Mouse (Mus musculus) heart, embryonic 11.5 days (tissue): ENCODE results near the gene Lamtor4. TPM values are rescaled to one million over a fixed set of nuclear protein-coding genes. Genes with fewer than 3 reads are reported as not detected.
"Not testable (repeated sequence)": the region's sequence is repeated elsewhere in the genome, so short reads cannot be mapped to it uniquely, and the experiment has no call there.

ENCODE experiments used
- ATAC-seq: fragments of 200-750 bp; cut with Nextera tagmentation; replicated peaks from 2 replicates; pipeline ENCODE4 v1.8.0; 2017; ENCODE audit warnings: moderate library complexity; ENCODE audit not compliant: insufficient number of reproducible peaks, low FRiP score, low TSS enrichment
- H3K27ac ChIP-seq: fragments of 300-500 bp; sonication (generic); 2 replicates; pipeline ENCODE4 v1.5.1; 2014; ENCODE audit warnings: mild to moderate bottlenecking, low read depth, low read length
- H3K27me3 ChIP-seq: fragments of 300-500 bp; sonication (generic); 2 replicates; pipeline ENCODE4 v1.6.1; 2014; ENCODE audit warnings: mild to moderate bottlenecking, low read length, mixed read lengths; ENCODE audit not compliant: control insufficient read depth, insufficient read depth
- H3K36me3 ChIP-seq: fragments of 300-500 bp; sonication (generic); 2 replicates; pipeline ENCODE4 v1.6.1; 2014; ENCODE audit warnings: mild to moderate bottlenecking, low read length, moderate library complexity, mixed read lengths; ENCODE audit not compliant: control insufficient read depth, insufficient read depth
- H3K4me1 ChIP-seq: fragments of 300-500 bp; sonication (generic); 2 replicates; pipeline ENCODE4 v1.6.1; 2014; ENCODE audit warnings: low read length; ENCODE audit not compliant: control insufficient read depth, insufficient read depth
- H3K4me2 ChIP-seq: fragments of 300-500 bp; sonication (generic); 2 replicates; pipeline ENCODE4 v1.6.1; 2014; ENCODE audit warnings: mild to moderate bottlenecking, moderate library complexity
- H3K4me3 ChIP-seq: fragments of 300-500 bp; sonication (generic); 2 replicates; pipeline ENCODE4 v1.5.1; 2014; ENCODE audit warnings: low read depth, low read length
- H3K9ac ChIP-seq: fragments of 300-500 bp; sonication (generic); 2 replicates; pipeline ENCODE4 v1.6.1; 2014; ENCODE audit warnings: mild to moderate bottlenecking, low read depth, low read length, moderate library complexity
- H3K9me3 ChIP-seq: fragments of 300-500 bp; sonication (generic); replicated peaks from 2 replicates; pipeline ENCODE4 v1.6.1; 2016; ENCODE audit warnings: low read length; ENCODE audit not compliant: control insufficient read depth
- WGBS: fragments of 180-500 bp; shearing (Covaris S2); extraction: QIAGEN DNeasy Blood & Tissue Kit; methylation state at CpG from one replicate; pipeline ENCODE4 v1.1.7; 2014; ENCODE audit not compliant: insufficient replicate concordance; 5-methylcytosine and 5-hydroxymethylcytosine counted together
- polyA plus RNA-seq: library from polyadenylated mRNA; unstranded; fragments of >200 nt; fragmentation: Nextera tagmentation; extraction: Ambion mirVana; gene quantifications from 2 replicates; pipeline ENCODE4 v1.2.1, GENCODE M21; 2014

Gene Lamtor4
- 71.8 and 74.4 TPM in 2 replicates for polyA plus RNA-seq

GRCm38 (mm10) chr5:138255353-138256093, at the start of gene Lamtor4:
Gene Lamtor4 (plus strand): TSS chr5:138255482.
- Histone ChIP-seq H3K4me3 (peak within 1 kb of the TSS; percentile 78), H3K9me3 (no peaks in the 10 kb centered on the region), H3K36me3 (peaks cover 3% of the 10 kb centered on the region; the same call in 1 of the 2 replicates), H3K27me3 (no peaks in the 10 kb centered on the region), H3K4me2 (peak within 1 kb of the TSS; percentile 87), H3K9ac (peak within 1 kb of the TSS; percentile 77), H3K4me1 (peaks cover 30% of the 10 kb centered on the region), H3K27ac (peak within 1 kb of the TSS; percentile 84)
- WGBS = under 1% methylated on average over 38 of the region's 38 CpGs
- ATAC-seq = peak; percentile 99

GRCm38 (mm10) chr5:138207253-138207652, 48.0 kb upstream of the Lamtor4 start:
- Histone ChIP-seq H3K4me1 (no peaks in the 10 kb centered on the region), H3K4me3 (no peak overlapping the region), H3K9ac (no peak overlapping the region), H3K27ac (no peak overlapping the region), H3K27me3 (no peaks in the 10 kb centered on the region), H3K9me3 (no peaks in the 10 kb centered on the region; the same call in 1 of the 2 replicates), H3K4me2 (no peak overlapping the region), H3K36me3 (no peaks in the 10 kb centered on the region)
- ATAC-seq = no peak
- WGBS = 67% methylated on average over 1 of the region's 1 CpGs

- no peak for ATAC-seq
- 74% methylated on average over 4 of the region's 4 CpGs for WGBS
- no peaks in the 10 kb centered on the region for H3K27me3 ChIP-seq
- no peak overlapping the region for H3K27ac ChIP-seq
- no peak overlapping the region for H3K9ac ChIP-seq
- H3K4me3 ChIP-seq = no peak overlapping the region
- no peaks in the 10 kb centered on the region; the same call in 1 of the 2 replicates for H3K9me3 ChIP-seq
- no peaks in the 10 kb centered on the region for H3K36me3 ChIP-seq
- no peaks in the 10 kb centered on the region for H3K4me1 ChIP-seq
- no peak overlapping the region for H3K4me2 ChIP-seq
Observed at GRCm38 (mm10) chr5:138207873-138208272, 47.4 kb upstream of the Lamtor4 start.

DNA sequence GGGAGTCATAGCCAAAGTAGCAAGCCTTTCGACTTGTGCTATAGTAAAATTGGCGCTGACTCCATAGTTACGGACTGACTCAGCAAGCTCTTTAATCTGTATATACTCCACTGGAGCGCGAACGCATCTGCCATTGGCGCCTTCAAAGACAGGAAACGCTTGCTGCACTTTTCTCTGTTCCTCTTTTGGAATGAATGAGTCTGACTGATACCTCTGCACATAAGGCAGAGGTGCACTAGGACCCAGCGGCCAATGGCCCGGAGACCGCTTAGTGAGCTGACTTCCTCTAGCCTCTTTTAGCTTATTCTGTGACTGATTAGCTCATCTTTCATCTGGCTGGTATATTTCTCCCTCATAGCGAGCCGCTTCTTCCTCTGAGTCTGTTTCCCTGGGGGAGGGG, 38.6 kb upstream of the Lamtor4 start:
- WGBS = 92% methylated on average over 13 of the region's 13 CpGs
- not testable (repeated sequence) for H3K4me3 ChIP-seq, H3K4me2 ChIP-seq

GRCm38 (mm10) chr5:138219864-138220263, 35.4 kb upstream of the Lamtor4 start:
- no peaks in the 10 kb centered on the region for H3K4me1 ChIP-seq
- WGBS = 50% methylated on average over 2 of the region's 2 CpGs
- no peaks in the 10 kb centered on the region for H3K27me3 ChIP-seq
- no peak for ATAC-seq
- no peak overlapping the region for H3K4me3 ChIP-seq
- no peak overlapping the region for H3K9ac ChIP-seq
- no peaks in the 10 kb centered on the region for H3K36me3 ChIP-seq
- no peak overlapping the region for H3K4me2 ChIP-seq
- no peaks in the 10 kb centered on the region for H3K9me3 ChIP-seq
- H3K27ac ChIP-seq = no peak overlapping the region

More for the DNA sequence above, 38.6 kb upstream of the Lamtor4 start:
- not testable (repeated sequence) for H3K36me3 ChIP-seq, H3K27me3 ChIP-seq, H3K27ac ChIP-seq, H3K4me1 ChIP-seq, H3K9me3 ChIP-seq, ATAC-seq, H3K9ac ChIP-seq

- 24% methylated on average over 4 of the region's 4 CpGs for WGBS
- H3K36me3 ChIP-seq = no peaks in the 10 kb centered on the region
- ATAC-seq = no peak
- H3K4me2 ChIP-seq = no peak overlapping the region
- H3K9ac ChIP-seq = no peak overlapping the region
- no peaks in the 10 kb centered on the region for H3K9me3 ChIP-seq
- no peak overlapping the region for H3K4me3 ChIP-seq
- no peaks in the 10 kb centered on the region for H3K27me3 ChIP-seq
- no peaks in the 10 kb centered on the region for H3K4me1 ChIP-seq
- H3K27ac ChIP-seq = no peak overlapping the region
Observed at GRCm38 (mm10) chr5:138222111-138222510, 33.2 kb upstream of the Lamtor4 start.

- Histone ChIP-seq H3K4me1 (no peaks in the 10 kb centered on the region), H3K4me2 (no peak overlapping the region), H3K9ac (no peak overlapping the region), H3K27me3 (no peaks in the 10 kb centered on the region), H3K27ac (no peak overlapping the region), H3K4me3 (no peak overlapping the region), H3K36me3 (no peaks in the 10 kb centered on the region), H3K9me3 (no peaks in the 10 kb centered on the region)
- no peak for ATAC-seq
- WGBS = 57% methylated on average over 3 of the region's 3 CpGs
Observed at GRCm38 (mm10) chr5:138223287-138223686, 32.0 kb upstream of the Lamtor4 start.

DNA sequence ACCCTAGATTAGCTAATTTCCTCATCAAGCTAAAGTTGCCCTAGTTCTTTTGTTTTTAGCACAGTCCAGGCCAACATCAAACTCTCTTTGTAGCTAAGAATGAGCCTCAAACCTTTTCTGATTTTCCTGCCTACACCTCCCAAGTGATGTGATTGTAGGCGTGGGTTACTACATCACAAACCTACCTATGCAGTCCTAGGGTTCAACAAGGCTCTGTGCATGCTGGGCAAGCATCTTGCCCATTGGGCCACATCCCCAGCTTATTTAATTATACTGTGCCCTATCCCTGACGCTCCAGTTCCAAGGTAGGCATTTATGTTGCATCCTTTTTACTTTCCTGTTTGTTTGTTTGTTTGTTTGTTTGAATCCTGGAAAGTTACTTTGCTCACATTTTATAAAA, 29.6 kb upstream of the Lamtor4 start, which contains the start of gene Nxpe5:
Gene Nxpe5 (plus strand): TSS at position 199 of the 400 bp plus-strand sequence.
- no peaks in the 10 kb centered on the region for H3K9me3 ChIP-seq
- no peak for ATAC-seq
- no peak within 1 kb of the TSS for H3K9ac ChIP-seq
- no peaks in the 10 kb centered on the region for H3K27me3 ChIP-seq
- no peak within 1 kb of the TSS for H3K4me3 ChIP-seq
- H3K36me3 ChIP-seq = no peaks in the 10 kb centered on the region
- no peak within 1 kb of the TSS for H3K4me2 ChIP-seq
- no peak within 1 kb of the TSS for H3K27ac ChIP-seq
- 41% methylated on average over 2 of the region's 2 CpGs for WGBS
- H3K4me1 ChIP-seq = no peaks in the 10 kb centered on the region

DNA sequence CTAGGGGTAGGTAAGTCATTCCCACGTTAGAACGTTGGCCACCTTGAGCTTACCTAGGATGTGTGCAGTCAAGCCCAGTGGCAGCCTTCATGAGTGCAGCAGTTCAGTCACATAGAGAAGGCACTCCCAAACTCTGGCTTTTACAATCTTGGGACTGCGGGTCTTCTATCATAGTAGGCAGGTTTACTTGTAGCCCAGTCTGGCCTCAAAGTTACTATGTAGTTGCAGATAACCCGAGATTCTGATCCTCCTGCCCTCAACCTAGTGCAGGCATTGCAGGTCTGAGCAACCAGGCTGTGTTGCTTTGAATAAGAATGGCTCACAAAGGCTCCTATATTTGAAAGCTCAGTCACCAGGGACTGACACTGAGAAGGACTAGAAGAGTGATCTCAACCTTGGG, 28.8 kb upstream of the Lamtor4 start:
- WGBS = 76% methylated on average over 4 of the region's 4 CpGs

More for the DNA sequence above, 28.8 kb upstream of the Lamtor4 start:
- no peaks in the 10 kb centered on the region for H3K36me3 ChIP-seq
- no peaks in the 10 kb centered on the region for H3K4me1 ChIP-seq
- H3K9me3 ChIP-seq = no peaks in the 10 kb centered on the region
- H3K9ac ChIP-seq = no peak overlapping the region
- H3K4me2 ChIP-seq = no peak overlapping the region
- H3K27ac ChIP-seq = no peak overlapping the region
- H3K4me3 ChIP-seq = no peak overlapping the region
- no peaks in the 10 kb centered on the region for H3K27me3 ChIP-seq
- ATAC-seq = no peak
